Mouse (Mus musculus): ENCODE results near the gene Mta3.

DNA sequence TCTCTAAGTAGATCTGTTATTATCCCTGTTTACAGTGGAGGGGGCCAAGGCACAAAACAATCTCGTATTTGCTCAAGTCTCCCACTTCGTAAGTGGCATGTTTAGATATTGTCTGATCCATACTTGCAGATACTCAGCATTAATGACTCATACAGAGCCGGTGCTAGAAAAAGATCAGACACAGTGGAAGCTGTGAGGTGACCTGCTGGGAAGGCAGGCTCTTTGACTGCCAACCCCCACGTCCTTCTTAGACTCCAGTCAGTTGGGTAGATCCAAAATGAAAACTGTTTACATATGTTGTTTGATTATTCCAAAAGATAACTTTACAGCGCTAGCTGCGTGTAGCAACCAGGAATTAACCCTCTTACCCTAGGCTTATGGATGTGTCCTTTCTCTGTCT, 35.3 kb downstream of the Mta3 start:
- TF ChIP-seq TAL1 (IDR thresholded peaks at IDR 0.05; ENCODE audit: low read length) (no peak), GATA1 (IDR thresholded peaks at IDR 0.05; ENCODE audit: low read length) (no peak)
